Mouse (Mus musculus): ENCODE measurements around the gene Usp37.

The Usp37 gene

DNA sequence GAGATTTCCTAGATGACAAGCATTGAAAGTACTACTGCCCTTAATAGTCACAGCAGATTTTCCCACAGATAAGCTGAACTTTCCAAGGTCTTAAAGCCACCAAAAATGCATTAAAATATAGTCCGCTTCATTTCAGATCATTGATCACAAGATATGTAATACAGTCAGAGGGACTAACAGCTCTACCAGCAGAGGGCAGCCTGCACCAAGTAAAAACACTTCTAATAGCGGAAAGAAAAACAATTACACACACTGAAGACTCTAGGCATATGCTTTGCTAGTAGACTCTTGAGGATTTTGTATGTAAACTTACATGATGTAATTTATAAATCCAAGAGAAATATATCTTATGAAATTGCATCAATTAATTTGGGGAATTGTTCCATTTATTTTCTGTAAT is 83.8 kb downstream of the Usp37 start:
- DNase-seq (ENCODE audit: low spot score in 2 of 2) = peak in 1 of 2 experiments; percentile 15

DNA sequence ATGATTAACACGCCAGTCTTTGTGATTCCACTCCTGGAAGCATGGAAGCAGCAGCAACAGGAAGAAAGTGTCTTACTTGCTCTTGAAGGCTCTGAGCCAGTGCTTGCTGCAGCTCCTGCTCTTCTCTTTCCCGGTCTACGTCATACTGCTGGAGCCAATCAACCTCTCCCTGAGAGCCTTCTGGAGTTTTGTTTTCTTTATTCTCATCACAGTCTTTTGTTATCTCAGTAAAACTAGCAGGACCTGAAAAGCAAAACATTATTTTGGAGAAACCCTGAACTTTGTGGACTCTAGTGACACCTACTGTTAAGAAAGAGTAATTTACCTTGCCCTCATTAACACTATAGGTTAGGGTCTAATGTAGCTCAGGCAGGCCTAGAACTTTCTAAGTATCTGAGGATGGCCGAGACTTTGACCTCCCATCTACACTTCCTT is 91.5 kb downstream of the Usp37 start:
- no peak for DNase-seq (ENCODE audit: low spot score in 2 of 2)

DNA sequence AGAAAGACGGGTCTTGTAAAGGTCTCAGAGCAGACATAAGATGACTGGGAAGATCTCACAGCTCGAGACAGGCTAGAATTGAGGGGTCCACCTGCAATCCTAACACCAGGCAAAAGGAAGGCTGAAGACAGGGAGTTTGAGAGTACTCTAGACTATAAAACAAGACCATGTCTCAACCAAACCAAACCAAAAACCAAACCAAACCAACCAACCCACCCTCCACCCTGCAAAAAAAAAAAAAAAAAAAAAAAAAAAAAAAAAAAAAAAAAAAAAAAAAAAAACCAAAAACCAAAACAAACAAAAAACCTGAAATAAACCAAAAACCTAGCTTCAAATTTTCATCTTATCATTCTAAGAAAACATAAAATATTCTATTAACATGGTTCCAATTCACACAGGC is 99.5 kb downstream of the Usp37 start:
- DNase-seq (ENCODE audit: low spot score in 2 of 2) = no peak

DNA sequence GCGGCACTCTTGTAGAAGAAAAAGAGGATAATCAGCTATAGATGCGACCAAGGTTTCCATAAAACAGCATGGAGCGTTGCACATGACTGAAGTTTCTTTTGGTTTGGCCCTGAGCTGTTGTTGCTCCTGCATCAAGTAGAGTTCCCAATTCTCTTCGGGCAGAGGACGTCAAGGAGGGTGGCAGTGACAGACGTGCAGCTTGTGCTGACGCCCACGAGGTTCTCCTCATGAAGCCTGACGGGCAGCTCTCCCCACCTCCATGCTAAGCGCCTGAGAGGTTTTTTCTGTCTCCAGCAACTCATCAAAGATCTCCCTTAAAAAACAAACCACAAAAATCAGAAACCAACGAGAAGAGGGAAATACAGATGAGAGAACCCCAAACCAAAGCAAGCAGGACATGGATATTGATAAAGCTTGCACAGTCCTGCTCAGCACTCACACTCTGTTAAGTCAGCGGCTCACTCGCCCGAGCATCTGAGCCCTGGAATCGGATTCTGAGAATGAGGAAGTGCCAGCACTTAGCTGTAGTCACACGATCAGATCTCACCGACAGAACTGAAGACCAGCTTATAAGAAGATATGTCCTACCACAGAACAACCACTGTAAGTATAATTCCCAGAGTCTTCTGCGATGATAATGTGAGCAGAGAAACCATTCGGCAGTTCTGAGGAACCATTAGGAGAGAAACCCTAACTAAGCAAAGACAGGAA is 104.8 kb downstream of the Usp37 start:
- no peak for DNase-seq (ENCODE audit: low spot score in 2 of 2)

DNA sequence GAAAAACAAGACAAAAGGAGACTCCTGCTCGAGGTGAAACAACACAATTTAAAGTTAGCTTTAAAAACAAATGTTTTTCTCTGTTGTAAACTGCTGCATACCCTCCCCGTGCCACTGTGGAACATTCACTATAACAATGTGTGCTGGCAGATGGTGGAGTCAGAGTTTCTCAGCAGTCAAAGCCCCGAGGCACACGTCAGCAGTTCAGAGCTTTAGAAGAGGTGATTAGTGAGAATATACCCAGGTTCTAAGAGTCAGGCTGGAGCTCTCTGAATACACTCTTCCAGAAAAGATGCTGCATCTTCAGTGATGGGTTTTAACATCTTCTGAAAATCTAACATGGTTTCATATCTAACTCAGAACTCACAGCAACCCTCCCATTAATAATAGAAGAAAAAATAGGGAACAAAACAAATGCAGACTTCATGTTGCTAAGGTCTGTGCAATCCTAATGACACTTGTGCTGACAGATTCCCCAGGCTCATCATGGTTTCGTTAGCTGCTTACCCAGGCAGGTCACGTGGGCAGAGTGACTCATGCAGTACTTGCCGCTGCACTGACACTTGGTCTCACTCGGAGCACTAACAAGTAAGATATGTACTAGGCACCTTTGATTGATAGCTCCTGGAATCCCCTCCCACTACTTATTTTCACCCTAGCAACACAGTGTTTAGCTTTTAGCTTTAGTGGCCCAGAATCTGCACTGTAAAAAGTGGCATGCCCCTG is 106.2 kb downstream of the Usp37 start:
- no peak for DNase-seq (ENCODE audit: low spot score in 2 of 2)

DNA sequence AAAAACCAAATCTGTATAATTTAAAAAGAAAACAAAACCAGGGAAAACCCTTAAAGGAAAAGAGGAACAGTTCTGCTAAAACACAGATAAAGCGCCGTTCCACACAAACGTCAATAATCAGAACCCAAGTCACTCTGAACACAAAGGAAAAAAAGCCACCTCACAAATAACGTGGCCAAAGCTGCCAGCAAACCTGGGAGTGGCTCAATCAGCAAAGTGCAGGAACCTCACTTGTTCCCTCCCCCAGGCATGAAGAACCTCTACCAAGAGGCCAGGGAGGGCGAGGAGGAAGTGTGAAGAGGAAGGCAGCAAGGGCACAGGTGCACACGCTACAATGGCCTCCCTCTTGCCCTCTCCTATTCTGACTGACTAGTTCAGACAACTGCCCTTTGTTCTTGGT is 108.5 kb downstream of the Usp37 start:
- DNase-seq (ENCODE audit: low spot score in 2 of 2) = peak; percentile 36 to 68

DNA sequence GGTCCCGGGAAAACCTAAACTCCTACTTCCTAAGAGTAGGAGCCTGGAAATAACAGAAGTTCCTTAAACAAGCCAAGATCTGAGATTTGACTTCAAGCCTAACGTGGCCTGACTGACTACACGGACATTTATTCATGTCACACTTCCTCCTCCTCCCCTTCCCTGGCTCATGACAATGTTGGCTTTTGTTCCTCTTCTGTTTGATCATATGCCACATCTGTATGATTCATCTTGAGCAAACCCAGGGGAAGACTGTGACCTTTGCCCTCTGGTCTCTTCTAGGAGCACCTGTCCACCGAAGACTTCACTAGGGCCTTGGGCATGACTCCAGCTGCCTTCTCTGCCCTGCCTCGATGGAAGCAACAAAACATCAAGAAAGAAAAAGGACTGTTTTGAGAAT is 109.5 kb downstream of the Usp37 start:
- no peak for DNase-seq (ENCODE audit: low spot score in 2 of 2)

DNA sequence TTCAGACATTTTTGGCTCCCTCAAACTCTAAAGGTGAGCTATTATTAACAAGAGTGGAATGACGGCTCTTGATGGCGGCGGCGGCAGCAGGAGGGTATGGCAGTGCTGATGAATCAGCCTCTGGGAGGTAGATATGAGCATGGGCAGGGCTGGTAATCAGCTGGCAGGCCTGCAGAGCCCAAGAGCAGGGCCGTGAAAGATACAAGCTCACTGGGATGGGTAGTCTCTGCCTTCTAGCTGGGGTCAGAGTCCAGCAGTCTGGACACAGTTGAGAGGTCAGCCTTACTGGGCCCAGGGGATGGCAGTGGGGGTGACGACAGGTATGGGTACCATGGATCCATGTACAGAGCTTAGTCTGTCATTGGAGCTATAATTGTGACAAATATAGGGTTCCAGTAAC is 110.9 kb downstream of the Usp37 start:
- no peak for DNase-seq (ENCODE audit: low spot score in 2 of 2)

DNA sequence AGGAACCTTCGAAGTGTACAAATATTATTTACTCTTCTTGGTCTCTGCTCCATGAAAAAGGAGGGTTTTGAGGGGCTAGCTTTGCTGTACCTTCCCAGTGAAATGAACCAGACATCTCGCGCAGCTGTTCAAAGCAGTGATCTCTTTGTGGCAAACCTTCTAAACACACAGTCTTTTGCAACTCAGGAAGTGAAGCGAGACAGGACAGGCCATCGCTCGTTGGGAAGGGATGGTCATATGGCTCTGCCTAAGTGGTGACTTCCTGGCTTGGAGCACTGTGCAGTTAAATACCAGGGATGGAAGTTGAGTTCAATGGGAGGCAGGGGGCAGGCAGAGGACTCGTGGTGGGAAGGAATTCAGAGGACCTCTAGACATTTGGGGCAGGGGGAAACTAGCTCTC is 118.2 kb downstream of the Usp37 start:
- no peak for DNase-seq (ENCODE audit: low spot score in 2 of 2)

DNA sequence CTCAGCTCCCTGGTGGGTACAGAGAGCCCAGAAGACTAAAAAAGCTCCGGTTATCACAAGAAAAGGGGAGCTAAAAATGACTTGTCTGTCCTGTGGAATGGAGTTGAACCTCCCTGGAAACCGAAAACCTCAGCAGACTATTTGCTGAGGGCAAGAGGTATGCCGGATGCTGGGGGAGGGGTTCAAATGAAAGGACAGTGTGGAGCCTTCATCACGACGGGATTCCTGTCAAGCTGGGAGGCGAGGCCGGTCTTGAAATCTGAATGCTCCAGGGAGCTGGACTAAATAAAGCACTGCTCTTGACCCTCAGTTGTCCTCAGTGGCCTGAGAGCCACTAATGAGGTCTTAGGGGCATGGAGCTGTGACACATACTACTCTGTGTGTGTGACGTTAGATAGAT is 120.9 kb downstream of the Usp37 start:
- no peak for DNase-seq (ENCODE audit: low spot score in 2 of 2)

DNA sequence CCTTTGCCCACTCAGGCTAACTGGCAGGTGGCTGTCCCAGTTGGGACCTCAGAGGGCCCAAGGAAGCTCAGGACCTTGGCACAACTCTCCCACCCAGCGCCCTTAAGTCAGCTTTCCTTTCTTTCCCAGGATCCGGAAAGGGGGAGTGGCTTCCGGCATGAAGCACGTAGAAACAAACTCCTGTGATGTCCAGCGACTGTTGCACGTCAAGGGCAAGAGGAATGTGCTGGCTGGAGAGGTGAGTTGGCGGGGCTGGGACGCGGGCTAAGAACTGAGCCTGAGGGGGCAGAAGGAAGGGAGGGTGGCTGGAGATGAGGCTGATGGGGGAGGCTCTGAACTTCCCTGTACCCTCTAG is 124.7 kb downstream of the Usp37 start:
- no peak for DNase-seq (ENCODE audit: low spot score in 2 of 2)

DNA sequence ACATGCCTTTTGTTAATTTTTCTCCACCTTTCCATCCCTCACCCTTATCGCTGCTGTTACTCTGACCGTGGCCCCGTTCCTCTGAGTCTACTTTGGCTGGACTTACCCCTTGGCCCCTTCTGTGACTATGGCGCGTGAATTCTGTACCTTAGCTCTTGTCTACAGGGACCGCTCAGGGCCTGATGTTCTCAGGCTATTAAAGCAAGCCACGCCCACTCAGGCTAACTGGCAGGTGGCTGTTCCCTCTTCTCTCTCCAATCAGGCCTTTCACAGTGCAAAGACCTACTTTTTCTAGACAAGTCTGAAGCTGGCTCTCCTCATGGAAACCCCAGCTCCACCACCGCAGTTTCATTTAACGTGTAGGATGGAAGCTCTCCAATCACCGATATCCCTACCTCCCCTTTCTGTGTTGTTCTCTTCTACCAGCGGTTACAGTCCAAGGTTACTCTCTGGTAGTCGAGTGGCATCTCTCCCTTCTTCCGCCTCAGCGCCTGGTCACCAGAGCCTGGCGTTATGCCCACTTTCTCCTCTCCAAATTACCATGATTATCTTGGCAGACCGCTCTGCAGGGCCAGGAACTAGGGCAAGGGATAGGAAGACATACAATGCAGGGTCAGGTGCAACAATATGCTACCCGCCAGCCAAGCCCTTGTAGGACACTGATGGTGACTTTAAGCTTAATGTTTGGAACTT is 125.2 kb downstream of the Usp37 start:
- no peak for DNase-seq (ENCODE audit: low spot score in 2 of 2)

DNA sequence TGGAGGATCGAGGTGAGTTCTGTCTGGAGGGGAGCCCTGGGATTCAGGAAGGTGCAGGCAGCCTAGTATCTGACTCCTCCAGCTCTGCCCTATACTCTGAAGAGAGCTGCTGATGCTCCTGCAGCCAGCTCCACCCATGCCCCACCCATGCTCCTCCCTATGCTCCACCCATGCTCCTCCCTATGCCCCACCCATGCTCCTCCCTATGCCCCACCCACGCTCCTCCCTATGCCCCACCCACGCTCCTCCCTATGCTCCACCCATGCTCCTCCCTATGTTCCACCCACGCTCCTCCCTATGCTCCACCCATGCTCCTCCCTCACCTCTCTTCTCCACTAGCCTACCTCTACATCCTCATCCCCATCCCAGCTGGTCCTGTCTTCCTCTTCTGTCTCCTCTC is 128.9 kb downstream of the Usp37 start:
- peak; percentile 69 to 71 for DNase-seq (ENCODE audit: low spot score in 2 of 2)

DNA sequence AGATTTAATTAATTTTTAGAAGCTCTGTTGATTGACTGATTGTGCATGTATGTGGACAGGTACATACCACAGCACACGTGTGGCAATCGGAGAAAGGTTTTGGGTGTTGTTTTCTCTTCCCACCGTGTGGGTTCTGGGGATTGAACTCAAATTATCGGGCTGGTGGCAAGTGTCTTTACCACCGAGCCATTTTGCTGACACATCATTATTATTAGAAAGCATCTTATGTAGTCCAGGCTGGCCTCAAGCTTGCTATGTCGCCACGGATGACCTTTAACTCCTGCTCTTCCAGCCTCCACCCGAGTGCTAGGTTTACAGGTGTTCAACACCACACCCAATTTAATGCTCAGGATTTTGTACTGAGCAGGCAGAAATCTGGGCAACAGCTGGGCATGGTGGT is 131.4 kb downstream of the Usp37 start:
- DNase-seq (ENCODE audit: low spot score in 2 of 2) = no peak

DNA sequence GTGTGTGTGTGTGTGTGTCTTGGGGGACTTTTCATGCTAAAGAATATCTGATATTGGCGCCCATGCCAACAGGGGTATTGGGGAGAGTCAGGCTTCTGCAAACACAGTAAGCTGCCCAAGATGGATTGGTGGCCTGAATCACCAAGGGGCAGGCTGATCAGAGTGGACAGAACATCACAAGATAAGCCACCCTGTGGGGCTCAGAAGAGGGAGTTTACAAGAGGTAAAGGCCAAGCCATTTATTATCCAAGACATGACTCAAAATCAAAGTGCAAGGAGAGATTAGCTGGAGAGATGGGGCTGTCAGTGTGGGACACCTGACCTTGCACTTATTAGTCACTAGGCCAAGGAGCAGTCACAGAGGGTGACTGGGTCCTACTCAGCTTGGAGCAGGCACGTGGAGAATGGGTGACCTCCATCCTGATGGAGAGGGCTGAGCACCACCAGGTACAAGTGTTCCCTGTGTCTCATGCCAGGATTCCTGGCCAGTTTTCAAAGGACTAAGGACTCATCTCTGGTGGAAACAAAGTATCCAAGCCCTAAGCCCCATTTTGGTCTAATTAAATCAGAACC is 132.2 kb downstream of the Usp37 start:
- no peak for DNase-seq (ENCODE audit: low spot score in 2 of 2)

DNA sequence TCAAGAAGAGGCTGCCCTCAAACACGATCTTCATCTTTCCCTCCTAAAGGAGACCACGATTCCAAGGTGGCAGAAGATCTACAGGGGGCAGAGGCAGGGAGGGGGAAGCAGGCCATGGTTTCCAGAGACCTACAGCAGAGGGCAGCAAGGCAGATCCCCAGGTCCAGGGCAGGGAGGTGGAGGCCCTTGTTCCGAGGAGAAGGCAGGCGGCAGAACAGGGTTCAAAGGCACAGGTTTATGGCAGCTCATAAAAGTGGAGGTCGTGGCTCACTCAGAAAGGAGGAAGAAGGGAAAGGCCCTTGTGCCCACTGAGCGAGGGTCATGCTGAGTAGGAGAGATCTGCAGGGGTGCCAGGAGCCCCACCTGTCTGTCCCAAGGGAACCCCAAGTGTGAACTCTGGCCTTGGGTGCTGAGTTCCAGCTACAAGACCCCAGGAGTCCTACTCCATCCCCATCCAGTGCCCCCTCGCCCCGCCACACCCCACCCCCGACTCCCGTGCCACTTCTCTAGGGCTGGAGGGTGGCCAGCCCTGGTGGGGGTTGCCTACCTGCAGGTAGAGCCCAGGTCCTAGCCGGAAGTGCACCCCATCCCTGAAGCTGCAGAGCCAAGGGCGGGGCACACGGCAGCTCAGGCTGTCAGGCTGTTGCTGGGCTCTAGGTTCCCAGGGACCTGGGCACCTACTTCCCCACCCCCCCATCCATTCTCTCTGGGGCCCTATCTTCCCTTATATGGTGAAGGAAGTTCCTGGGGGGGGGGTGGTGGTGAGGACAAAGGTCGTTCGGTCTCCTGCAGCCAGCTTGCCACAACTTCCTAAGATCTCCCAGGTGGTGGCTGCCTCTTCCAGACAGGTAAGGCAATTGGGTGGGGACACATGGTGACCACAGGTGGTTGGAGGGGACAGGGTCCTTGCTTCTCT is 135.2 kb downstream of the Usp37 start, which contains the start of gene Vil1:
Gene Vil1 (plus strand): TSS at position 788 of the 916 bp plus-strand sequence.
- no peak for DNase-seq (ENCODE audit: low spot score in 2 of 2)

DNA sequence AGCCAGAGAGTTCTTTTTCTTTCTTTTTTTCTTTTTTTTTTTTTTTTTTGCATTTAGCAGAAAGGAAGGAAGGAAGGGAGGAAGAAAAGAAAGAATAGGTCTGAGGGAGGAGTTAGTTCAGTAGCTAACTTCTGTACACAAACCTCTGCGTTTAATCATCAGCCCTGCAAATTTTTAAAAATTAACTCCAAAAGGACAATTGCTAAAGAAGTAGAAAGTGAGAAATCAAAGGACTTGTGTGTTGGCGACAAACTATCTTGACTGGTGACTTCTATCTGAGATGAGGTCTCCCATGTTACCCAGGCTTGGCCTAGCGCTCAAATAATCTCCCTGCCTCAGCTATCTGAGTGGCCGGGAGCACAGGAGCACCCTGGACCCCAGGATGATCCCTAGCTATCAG is 139.9 kb downstream of the Usp37 start:
- DNase-seq (ENCODE audit: low spot score in 2 of 2) = no peak

DNA sequence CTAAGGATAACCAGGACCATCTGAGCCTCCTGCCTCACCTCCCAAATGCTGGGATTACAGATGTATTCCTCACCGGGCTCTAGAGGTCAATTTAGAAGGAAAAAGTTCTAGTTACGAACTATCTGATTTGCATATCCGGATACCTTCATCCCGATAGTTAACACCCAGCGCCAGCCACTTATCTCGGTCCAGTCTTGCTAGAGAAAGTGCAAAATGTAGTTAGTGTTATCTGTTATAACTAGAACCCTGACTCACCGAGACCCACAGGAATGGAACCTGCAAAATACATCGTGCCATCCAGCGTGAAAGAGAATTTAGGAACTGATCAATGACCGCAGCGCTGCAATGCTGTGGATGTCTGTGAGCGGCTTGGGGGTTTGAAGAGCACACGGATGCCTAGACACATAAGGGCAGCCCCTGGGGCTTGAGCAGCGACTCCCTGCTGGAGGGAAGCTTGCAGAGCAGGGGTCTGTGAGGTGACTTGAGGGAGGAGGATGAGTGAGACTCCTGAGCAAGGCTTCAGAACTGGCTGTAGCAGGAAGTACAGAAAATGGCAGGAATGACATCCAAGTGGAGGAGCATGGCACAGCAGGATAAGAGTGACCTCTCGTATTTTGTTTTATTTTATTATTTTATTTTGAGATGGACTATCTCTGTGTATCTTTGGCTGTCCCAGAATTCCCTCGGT is 142.9 kb downstream of the Usp37 start:
- no peak for DNase-seq (ENCODE audit: low spot score in 2 of 2)

DNA sequence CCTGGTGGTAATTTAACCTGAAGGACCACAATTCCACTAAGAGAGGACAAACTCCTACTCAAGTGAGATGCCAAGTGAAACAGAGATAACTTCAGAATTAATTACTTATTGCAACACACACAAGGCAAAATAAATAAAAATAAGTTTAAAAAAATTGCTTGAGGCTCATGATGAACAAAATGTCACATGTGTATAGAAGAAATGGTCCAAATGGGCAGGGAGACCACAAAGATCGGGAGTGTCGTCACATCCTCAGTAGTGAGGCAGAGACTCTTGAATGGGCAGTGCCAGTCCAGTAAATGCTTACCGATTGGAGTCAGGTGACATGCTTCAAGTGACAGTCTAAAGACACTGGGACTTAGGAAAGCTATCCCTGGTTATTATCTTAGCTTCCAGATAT is 143.6 kb downstream of the Usp37 start:
- no peak for DNase-seq (ENCODE audit: low spot score in 2 of 2)

DNA sequence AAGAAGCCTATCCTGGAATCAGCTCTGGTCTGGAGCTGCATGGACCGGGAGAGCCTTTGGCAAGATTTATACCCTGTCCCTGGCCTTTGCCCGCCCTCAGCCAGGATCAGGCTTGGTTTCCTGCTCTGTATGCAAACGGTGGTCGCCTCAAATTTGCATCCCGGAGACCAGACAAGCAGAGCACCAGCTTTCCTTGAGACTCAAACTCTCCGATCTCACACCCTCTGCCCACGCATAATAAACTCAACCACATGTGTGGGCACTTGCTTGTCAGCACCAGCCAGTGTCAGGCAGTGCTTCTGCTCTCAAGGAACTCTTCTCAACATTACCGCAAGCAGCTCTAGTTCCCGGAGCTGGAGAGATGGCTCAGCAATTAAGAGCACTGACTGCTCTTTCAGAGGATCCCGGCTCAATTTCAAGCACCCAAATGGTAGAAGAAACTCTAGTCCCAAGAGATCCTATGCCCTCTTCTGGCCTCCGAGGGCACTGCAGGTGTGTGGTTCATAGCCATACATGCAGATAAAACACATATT is 146.1 kb downstream of the Usp37 start:
- DNase-seq (ENCODE audit: low spot score in 2 of 2) = peak; percentile 84 to 90

Data from spleen, postnatal 4 days (tissue).